17 mouse cellular contexts compared by ENCODE assay signal in genomic region chr17:44007411-44007810, GRCm38 (mm10).
"Had no signal": no experiment of that assay in that cellular context is flagged by ENCODE, and none has a peak within 500 bp of the region (broad histone marks: within the 10 kb centered on the region; RNA-seq: fewer than 3 reads in every experiment).

No protein-coding gene starts in this region.

- DNase-seq: lung, adult 18-20 months; lung, embryonic 14.5 days; lung, postnatal 10 days; lung, postnatal 4 days; midbrain, embryonic 14.5 days; right cerebral cortex, postnatal 14 days; thymus, adult 18-20 months; thymus, postnatal 14 days; thymus, postnatal 36 days had no signal

- H3K4me3 ChIP-seq: midbrain, embryonic 10.5 days; midbrain, embryonic 12.5 days; myocyte; neural tube, embryonic 13.5 days; neural tube, embryonic 15.5 days; stomach, embryonic 15.5 days had no signal

- H3K27ac ChIP-seq: midbrain, embryonic 10.5 days; midbrain, embryonic 12.5 days; neural tube, embryonic 13.5 days; neural tube, embryonic 15.5 days; stomach, embryonic 15.5 days; stomach, postnatal 0 days had no signal

- ATAC-seq: midbrain, embryonic 16.5 days had no signal

- H3K4me1 ChIP-seq: midbrain, embryonic 10.5 days; midbrain, embryonic 12.5 days; neural tube, embryonic 13.5 days; neural tube, embryonic 15.5 days; stomach, embryonic 15.5 days had no signal
